In the genomic region with DNA sequence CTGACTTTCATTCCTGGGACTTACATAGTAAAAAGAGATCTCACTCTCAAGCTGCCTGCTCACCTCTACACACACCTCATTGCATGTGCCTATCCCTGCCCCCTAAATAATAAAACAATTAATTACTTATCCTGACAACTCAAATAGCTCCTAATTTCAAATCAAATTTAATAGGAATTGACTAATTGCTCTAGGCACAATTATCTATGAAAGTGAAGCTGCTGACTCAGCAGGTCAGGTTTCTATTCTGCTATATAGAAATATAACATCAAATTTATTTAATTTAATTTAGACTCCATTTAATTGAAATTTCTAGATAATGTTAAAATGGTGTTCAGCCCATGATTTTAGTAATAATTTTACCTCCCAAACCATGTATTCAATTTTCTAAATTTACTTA, we compare ENCODE assay signal across 31 mouse cellular contexts.
"Had no signal": no experiment of that assay in that cellular context is flagged by ENCODE, and none has a peak within 500 bp of the region (broad histone marks: within the 10 kb centered on the region; RNA-seq: fewer than 3 reads in every experiment).

No protein-coding gene starts in this region.

- H3K36me3 ChIP-seq: limb, embryonic 10.5 days; limb, embryonic 12.5 days; limb, embryonic 13.5 days; limb, embryonic 15.5 days; liver, embryonic 12.5 days; liver, embryonic 13.5 days; liver, embryonic 15.5 days; lung, embryonic 15.5 days; midbrain, embryonic 10.5 days; midbrain, embryonic 12.5 days; midbrain, embryonic 13.5 days; midbrain, embryonic 15.5 days had no signal

- DNase-seq: left cerebral cortex, postnatal 4 days; liver; liver, embryonic 13.5 days; liver, postnatal 0 days; lung, adult 18-20 months; lung, adult 2 months; lung, embryonic 14.5 days; lung, postnatal 10 days; lung, postnatal 14 days; lung, postnatal 36 days; lung, postnatal 4 days; midbrain, embryonic 14.5 days had no signal

- H3K4me1 ChIP-seq: limb, embryonic 15.5 days; liver, embryonic 12.5 days; liver, embryonic 13.5 days; liver, embryonic 15.5 days; lung, embryonic 15.5 days; megakaryocyte, embryonic 14.5 days; midbrain, embryonic 15.5 days had no signal

- H3K9ac ChIP-seq: limb, embryonic 12.5 days; limb, embryonic 13.5 days; limb, embryonic 15.5 days; liver, embryonic 12.5 days; liver, embryonic 13.5 days; liver, embryonic 14.5 days; liver, embryonic 15.5 days; liver, postnatal 0 days; lung, embryonic 14.5 days; lung, embryonic 15.5 days; midbrain, embryonic 12.5 days; midbrain, embryonic 13.5 days; midbrain, embryonic 15.5 days had no signal

- H3K4me3 ChIP-seq: limb, embryonic 10.5 days; limb, embryonic 12.5 days; limb, embryonic 13.5 days; limb, embryonic 15.5 days; liver, embryonic 12.5 days; liver, embryonic 13.5 days; liver, embryonic 15.5 days; lung, embryonic 15.5 days; megakaryocyte, embryonic 14.5 days; midbrain, embryonic 10.5 days; midbrain, embryonic 12.5 days; midbrain, embryonic 13.5 days; midbrain, embryonic 15.5 days; myocyte had no signal

- H3K27ac ChIP-seq: limb, embryonic 10.5 days; limb, embryonic 12.5 days; limb, embryonic 13.5 days; limb, embryonic 15.5 days; liver, embryonic 12.5 days; liver, embryonic 13.5 days; liver, embryonic 14.5 days; liver, embryonic 15.5 days; lung, embryonic 15.5 days; macrophage; midbrain, embryonic 10.5 days; midbrain, embryonic 12.5 days; midbrain, embryonic 13.5 days; midbrain, embryonic 15.5 days had no signal

- H3K27me3 ChIP-seq: limb, embryonic 12.5 days; limb, embryonic 13.5 days; limb, embryonic 15.5 days; liver, embryonic 12.5 days; liver, embryonic 13.5 days; liver, embryonic 15.5 days; lung, embryonic 15.5 days; megakaryocyte, embryonic 14.5 days; midbrain, embryonic 12.5 days; midbrain, embryonic 15.5 days had no signal

- H3K9me3 ChIP-seq: limb, embryonic 10.5 days; limb, embryonic 12.5 days; limb, embryonic 13.5 days; limb, embryonic 15.5 days; liver, embryonic 12.5 days; liver, embryonic 13.5 days; liver, embryonic 15.5 days; lung, embryonic 15.5 days; megakaryocyte, embryonic 14.5 days; midbrain, embryonic 10.5 days; midbrain, embryonic 12.5 days; midbrain, embryonic 13.5 days; midbrain, embryonic 15.5 days had no signal

- H3K4me2 ChIP-seq: limb, embryonic 12.5 days; limb, embryonic 13.5 days; limb, embryonic 15.5 days; liver, embryonic 11.5 days; liver, embryonic 12.5 days; liver, embryonic 13.5 days; liver, embryonic 15.5 days; lung, embryonic 14.5 days; lung, embryonic 15.5 days; midbrain, embryonic 11.5 days; midbrain, embryonic 12.5 days; midbrain, embryonic 13.5 days; midbrain, embryonic 15.5 days had no signal

- ATAC-seq: liver, embryonic 12.5 days; liver, postnatal 0 days; lung, postnatal 0 days; midbrain, embryonic 13.5 days; midbrain, embryonic 15.5 days; midbrain, embryonic 16.5 days had no signal
